Mouse (Mus musculus) embryo, embryonic 9.5 days (tissue): Measurements from ENCODE around the gene Plcb4.

Source experiments
- DNase-seq: peaks from one replicate; pipeline ENCODE4 v3.0.0-alpha.2; 2017; ENCODE audit errors: extremely low spot score

Gene Plcb4

GRCm38 (mm10) chr2:135854059-135854458 lies 195.2 kb downstream of the Plcb4 start:
- DNase-seq = no peak

DNA sequence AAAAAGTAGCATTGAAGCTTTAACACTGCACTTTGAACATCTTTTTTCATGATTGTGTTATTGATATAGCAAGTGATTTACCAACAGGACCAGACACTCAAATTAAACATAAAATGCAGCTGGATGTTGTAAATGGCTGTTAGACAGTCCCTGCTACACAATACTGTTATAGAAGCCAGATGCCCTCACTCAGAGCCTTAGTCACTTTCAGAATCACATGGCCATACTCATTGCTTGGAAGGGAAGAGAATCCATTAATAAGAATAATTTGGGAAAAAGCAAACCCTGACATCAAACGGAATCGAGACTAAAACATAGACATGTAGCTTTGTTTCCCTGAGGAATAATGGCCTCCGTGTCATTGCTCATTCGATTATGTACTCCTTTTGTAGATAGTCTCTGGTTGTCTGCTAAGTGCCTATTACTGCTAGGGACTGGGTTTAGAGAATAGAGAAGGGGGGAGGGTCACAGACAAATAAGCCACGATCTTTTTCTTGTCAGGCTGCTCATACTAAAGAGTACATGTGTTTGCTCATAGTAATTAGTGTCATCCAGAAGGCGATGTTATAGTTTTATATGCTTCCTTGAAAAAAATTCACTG lies 197.2 kb downstream of the Plcb4 start:
- no peak for DNase-seq

GRCm38 (mm10) chr2:135856826-135857225 lies 198.0 kb downstream of the Plcb4 start:
- no peak for DNase-seq

DNA sequence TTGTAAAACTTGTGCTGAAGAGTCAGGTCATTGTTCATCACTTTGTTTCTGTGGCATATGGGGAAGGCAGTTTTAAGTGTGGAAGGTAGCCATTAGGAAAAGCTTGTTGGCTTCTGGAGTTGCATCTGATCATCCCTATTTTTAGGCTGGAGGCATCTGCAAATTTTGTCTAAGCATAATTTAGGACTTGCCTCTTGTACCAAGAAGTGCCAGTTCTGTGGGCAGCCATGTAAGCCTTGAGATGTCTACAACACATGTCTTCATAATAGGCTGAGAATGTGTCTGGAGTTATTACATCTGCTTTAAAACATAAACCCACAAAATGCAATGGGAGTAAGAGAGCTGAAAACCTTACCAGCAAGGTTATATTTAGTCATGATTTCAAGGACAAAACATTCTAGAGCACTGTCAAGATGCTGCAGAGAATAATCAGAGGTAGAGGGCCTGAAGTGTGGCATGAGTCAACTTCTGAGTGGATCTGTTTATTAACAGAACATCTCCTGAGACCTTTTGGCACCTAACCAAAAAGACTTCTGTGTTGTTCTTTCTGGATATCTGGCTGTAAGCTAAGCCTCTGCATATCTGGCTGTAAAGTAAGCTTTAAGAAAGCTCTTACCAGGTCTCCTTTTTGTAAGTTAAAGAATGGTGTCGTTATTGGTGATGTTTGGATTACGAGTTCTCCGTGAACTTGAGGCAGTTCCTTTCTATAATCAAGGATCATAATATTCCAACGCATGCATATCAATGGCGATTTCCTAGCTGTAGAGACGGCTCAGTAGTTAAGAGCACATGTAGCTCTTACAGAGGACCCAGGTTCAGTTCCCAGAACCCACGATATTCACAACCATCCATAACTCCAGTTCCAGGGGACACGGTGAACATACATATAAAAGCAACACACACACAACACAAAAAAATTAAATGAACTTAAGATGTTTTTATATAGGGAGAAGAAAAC lies 203.0 kb downstream of the Plcb4 start:
- no peak for DNase-seq

DNA sequence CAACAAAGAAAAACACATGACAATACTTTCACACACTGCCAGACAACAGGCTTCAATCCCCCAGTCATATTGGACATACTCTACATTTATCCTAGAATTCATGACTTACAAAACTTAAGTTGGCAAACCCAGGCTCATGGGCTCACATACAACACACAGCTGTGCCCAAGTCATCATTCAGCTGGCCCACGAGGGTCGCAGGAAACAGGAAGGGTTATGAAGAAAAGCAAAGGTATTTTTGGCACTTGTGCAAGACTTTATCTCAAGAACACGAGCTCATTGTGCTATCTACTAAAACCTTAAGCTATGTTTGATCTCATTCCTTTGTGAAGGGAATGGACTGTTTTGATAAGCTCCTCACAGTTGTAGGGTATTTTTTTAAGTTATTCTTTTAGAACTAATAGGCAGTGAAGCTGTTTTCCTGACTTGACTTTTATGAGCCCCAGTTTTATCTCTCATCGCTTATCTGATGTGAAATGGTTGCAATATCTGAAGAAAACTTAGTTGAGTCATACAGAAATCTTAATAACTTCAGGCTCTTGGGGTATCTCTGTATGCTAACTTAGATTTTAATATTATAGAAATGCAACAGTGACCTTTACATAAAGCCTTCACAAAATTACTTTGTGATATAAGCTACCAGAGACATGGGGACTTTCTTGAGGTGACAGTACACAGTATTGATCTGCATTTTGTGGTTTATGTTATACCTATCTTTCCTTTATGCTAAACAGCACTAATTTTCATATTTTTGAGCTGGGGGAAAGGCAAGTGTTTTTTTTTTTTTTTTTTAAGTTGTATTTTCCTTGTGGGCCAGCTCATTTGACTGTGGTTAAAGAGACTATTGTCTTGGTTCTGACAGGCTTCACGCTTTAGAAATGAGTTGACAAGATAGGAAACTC lies 203.9 kb downstream of the Plcb4 start:
- DNase-seq = no peak

DNA sequence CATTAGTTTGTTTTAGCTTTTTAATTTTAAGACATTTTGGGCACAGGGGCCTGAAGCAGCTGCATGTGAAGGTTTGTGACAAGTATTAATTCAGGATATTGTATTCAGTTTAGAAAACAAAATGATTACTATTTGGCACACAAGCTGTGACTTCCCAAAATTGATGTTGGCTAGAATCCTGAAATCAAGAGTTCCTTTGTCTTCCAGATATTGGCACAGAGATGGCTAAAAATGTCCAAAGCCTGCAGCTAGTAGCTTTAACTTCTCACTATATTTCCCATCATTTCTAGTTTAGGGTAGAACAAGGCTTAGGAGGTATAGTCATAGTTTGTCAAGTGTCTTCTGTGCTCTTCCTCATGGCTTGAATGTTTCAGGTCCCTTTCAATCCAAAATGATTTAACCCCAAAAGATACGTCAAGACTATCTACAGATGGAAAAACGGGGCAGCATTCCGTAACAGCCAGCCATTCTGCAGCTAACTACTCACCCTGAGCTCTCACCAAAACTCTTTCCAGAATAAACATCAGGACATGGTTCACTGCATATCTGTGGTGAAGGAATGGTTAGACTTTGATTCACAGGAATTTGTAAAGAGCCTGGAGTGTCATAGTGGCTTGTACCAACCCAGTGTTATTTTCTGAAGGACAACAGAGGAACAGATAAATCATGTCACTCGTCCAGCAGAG lies 204.7 kb downstream of the Plcb4 start:
- DNase-seq = no peak

- DNase-seq = peak; percentile 55
These were observed 207.6 kb downstream of the Plcb4 start for GRCm38 (mm10) chr2:135866421-135866820.

DNA sequence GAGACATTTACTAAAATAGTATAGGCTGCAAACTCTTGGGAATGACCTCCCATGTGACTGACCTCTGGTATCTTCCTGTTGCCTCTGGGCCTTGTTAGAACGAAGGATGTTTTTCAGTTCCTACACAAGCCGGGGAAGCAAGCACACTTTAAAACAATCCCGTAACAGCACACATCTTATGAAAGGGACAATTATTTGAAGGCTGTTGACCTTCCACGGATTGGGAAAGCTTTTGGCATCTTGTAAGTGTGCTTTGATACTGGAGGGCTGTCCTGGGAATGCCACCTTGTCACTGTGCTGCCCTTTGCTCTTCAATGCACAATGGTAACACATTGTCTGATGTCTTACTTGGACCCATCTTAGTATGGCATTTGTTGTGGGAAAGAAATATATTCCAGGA lies 208.0 kb downstream of the Plcb4 start:
- no peak for DNase-seq

DNA sequence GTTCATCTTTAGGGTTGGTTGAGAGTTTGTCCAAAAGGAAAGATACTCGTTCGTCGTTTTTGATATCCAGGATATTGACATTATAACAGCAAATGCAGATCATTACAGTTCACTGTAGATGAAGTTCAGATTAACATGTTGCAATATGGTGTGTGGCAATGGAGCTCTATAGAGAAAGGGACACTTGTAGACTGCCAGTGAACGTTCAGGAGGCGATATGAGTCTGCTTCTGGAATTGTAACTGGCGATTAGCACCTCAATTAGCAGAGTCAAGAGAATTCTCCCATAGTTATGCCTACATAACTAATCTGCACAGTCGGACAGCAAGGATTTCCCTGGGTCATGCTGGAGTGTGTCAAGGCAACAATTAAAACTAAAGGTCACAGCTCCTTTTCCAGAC lies 210.8 kb downstream of the Plcb4 start:
- no peak for DNase-seq

DNA sequence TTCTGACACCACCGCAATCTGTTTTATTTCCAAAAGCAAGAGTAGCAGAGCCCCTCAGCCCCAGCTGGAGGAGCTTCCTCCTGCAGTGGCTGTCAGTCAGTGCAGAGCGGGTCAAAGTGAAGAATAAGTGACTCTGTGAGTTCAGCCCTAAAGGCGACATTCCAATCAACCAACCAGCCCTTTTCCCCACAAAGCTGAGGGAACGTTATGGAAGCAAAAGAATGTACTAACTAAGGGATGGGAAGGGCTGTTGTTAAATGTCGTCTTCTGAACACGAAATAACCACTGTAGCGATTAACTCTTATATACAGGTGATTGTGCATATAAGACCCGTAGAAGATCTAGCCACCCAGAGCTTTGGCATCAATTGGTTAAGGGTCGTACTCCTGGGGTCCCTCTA lies 214.3 kb downstream of the Plcb4 start:
- no peak for DNase-seq

- DNase-seq = no peak
These were observed 214.9 kb downstream of the Plcb4 start for GRCm38 (mm10) chr2:135873761-135874160.

DNA sequence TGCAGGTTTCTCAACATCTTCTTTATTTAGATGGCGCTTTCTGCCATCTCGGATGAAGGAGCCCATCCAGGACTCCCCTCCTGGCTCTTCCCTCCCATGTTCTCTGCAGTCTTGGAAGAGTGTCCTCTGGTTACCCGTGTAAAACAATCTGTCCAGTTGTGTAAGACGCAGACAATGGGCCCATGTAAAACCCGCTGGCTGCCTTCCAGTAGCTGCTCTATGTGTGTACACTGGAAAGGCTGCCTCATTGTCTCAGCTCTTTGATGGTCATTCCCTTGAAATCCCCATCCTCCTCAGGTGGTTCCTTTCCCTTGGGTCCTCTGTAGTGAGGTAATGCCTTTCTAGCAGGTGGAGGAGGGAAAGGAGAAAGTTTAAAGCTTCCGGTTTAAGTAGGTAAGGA lies 216.7 kb downstream of the Plcb4 start:
- no peak for DNase-seq

DNA sequence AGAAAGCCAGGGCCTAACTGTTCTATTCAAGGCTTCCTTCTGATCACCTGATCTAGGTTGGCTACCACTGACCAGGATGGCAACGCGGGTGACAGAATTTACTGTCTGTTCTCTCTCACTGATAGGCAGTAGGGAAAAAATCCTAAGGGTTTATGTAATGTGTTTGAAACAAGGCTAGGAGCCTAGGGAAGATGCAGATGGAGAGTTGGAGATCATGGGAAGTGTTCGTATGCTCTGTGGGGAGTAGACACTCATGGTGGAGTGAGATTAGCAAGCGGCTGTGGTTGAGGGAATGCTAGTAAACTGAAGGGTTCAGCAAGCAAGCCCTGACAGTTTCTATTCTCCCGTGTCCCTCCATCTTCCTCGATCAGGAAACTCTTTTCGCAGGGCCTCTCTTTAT lies 220.5 kb downstream of the Plcb4 start:
- no peak for DNase-seq

DNA sequence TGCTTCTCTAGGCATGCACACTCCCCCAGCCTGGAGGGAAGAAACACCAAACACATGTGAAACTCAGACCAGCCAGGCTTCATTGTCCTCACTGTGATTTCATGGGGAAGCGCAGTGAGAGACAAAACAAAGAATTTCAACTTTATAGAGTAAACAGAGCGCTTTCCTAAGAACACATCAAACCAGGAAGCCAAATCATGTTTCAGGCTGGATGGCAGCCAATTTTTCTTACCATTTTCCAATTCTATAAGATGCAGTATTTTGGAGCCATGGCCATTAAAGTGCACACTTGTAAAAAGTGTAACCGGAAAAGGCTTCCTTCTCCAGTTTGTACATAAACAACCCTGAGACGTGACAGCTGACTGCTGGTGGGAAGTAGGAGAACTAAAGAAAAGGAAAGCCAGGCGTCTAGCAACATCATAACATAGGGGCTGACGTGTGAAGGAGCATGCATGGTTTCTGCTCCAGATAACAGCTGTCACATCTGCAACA lies 221.5 kb downstream of the Plcb4 start:
- no peak for DNase-seq

DNA sequence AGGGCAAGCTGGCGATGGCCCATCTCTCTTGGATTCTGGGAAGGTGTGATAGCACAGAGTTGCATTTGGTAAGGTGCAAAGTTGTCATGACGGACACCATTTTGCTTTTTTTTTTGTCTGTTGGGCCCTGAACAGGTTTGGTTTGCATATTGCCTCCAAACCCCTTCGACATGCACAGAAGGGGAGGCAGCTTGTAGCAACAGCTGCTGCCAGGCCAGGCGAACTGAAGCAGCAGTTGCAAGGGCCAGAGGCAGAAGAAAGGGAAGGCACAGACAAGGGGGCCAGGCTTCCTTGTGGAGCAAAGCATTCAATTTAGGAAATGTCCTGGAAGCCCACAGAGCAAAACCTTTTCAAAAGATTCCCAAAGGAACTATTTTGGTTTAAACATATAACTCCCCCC lies 224.5 kb downstream of the Plcb4 start:
- DNase-seq = no peak

DNA sequence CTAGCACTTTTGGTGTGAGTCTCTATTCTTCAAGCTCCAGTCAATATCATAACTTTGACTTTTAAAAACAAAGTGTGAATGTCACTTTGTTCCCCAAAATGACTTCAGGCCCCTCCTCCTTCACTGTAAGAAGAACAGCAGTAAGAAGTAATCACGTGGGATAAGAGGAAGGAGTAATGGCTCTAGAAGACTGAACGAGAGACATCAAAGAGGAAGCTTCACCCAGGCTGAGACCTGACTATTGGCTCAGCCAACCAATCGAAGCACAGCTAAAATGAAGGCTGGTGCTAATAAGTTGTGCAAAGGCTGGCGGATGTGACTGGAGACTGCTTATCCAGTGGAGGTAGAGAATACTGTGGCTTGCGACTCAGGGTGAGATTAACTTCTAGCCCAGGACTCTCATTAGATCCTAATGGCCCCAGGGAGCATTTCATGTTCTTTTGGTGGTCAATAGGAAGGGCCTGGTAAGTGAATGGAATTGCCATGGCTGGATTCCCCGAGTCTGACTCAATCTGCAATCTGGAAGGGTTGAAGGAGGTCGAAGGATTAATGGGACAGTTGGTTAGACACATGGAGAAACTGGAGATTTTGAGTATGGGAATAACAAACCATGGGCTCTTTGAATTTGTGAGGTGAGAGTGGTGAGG lies 225.8 kb downstream of the Plcb4 start:
- no peak for DNase-seq

- no peak for DNase-seq
These were observed 226.8 kb downstream of the Plcb4 start for GRCm38 (mm10) chr2:135885607-135886006.

- no peak for DNase-seq
These were observed 227.4 kb downstream of the Plcb4 start for GRCm38 (mm10) chr2:135886081-135886679.

- DNase-seq = no peak
These were observed 229.0 kb downstream of the Plcb4 start for GRCm38 (mm10) chr2:135887805-135888204.

GRCm38 (mm10) chr2:135888206-135888605 lies 229.4 kb downstream of the Plcb4 start:
- DNase-seq = no peak

DNA sequence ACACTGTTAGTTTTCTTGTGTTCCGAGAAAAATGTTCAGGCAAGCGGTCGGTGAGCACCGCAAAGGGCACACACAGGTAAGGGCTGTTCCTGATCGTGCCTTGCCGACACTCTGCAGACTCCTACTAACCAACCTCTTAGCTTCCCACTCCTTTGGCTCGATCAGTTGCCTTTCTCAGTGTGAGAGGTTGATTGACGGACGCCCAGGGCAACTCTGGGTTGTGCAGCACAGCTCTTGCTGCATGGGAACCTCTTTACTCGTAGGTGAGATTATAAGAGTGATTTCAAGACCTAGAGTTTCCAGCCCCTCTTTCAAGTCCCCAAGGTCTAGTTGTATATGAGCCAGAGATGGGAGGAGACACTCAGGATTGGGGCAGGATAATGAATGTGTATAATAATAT lies 230.0 kb downstream of the Plcb4 start:
- no peak for DNase-seq
